Mouse (Mus musculus) Muller cell, postnatal 12 days (primary cell): ENCODE results near the gene Fv1.
A peak's percentile ranks its signal among the peaks of the same experiment; 100 is the strongest.
"Not testable (repeated sequence)": the region's sequence is repeated elsewhere in the genome, so short reads cannot be mapped to it uniquely, and the experiment has no call there.

Source experiments
- DNase-seq: peaks from one replicate; pipeline ENCODE4 v3.0.0-alpha.2; 2015; ENCODE audit errors: inconsistent ontology term

The Fv1 gene

DNA sequence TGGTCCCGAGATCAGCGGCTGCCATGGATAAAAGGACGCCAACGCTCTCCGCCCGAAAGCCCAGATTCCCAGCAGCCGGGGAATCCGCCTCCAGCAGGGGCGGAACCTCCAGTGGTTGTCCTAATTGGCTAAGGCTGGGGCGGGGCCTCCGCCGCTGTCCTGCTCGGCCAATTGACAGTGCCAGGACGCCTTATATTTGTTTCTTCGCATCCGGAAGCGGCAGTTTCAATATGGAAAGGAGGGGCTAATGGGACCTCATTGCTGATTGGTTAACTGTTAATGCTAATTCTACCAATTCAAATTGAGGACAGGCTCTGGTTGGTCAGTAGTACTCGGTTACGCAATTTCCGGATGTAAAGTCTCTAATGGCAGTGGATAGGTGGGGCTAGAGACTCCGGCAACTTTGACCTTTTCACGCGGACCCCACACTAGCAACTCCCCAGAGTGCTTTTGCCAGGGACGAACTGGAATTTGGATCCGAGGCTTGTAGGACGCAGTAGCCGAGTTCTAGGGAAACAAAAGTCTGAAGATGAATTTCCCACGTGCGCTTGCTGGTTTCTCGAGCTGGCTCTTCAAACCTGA is at the start of gene Fv1, which contains the start of gene Miip:
Gene Fv1 (plus strand): TSS at position 530 of the 582 bp plus-strand sequence.
Gene Miip (minus strand): TSS at position 367 of the 582 bp plus-strand sequence.
- peak; percentile 99 for DNase-seq

GRCm38 (mm10) chr4:147819659-147820058 is 49.1 kb upstream of the Fv1 start:
- not testable (repeated sequence) for DNase-seq

GRCm38 (mm10) chr4:147821414-147821813 is 47.4 kb upstream of the Fv1 start:
- not testable (repeated sequence) for DNase-seq

- no peak for DNase-seq
Measured at GRCm38 (mm10) chr4:147824389-147824788, 44.4 kb upstream of the Fv1 start.

- DNase-seq: not testable (repeated sequence)
Measured at GRCm38 (mm10) chr4:147839282-147839681, 29.5 kb upstream of the Fv1 start.

DNA sequence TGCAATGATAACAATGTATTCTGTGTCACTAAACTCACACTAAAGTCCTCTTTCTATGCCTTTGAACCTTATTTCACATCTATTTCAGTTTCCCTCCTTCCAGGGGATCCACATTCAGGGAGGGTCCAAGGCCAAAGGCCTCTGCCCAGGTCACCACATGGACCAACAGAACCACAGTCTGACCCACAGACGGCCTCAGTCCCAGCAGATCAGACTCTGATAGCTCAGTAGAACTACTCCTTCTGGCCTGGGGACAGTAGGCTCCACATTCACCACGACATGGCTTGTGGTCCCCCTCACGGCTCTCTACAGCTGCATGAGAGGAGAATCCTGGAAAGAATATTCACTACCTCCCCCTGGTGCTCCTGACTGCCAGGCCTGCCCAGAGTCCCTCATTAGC is 25.9 kb upstream of the Fv1 start:
- DNase-seq: no peak

DNA sequence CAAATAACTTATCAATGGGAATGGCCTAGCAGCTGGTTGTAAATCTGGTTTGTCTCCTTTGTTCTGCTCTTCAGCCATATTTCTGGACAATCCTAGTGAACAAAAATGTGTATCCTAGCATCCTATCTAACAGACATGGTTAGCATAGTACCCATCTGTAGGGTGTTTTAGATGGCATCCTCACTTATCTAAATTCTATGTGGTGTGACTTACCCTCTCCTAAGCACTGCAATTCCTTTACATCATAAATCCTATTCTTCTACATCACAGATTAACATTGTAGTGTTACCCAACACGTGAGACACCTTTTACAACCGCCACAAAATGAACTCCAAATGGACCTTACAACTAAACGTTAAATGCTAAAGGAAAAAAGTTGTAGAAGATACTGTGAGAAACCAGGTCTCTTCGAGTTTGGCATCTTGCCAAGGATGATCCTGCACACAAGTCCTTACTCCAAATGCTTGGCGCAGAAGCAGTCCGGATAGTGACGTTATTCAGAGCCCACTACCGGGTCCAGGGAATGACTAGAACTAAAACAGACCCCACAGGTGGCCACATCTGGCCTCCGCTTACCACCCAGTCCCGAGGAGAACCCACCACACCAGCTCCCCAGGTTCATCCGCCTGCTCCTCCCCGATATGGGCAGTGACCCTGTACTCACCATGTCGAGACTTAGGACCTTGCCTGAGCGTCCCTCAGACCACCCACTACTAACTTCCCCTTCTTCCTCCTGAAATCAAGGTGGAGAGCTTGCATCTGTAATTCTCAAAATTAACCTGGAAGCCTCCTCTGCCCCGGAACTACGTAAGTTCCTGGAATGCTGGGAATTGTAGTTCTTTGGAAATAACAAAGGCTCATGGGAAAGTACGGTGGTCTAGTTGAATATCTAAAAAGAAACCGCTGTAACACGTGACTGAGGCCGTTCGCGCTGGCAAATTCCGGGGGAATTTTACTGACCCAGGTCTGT is 20.9 kb upstream of the Fv1 start, which contains the start of gene Zfp933:
Gene Zfp933 (minus strand): TSS at position 753 of the 970 bp plus-strand sequence.
- DNase-seq: peak; percentile 79

DNA sequence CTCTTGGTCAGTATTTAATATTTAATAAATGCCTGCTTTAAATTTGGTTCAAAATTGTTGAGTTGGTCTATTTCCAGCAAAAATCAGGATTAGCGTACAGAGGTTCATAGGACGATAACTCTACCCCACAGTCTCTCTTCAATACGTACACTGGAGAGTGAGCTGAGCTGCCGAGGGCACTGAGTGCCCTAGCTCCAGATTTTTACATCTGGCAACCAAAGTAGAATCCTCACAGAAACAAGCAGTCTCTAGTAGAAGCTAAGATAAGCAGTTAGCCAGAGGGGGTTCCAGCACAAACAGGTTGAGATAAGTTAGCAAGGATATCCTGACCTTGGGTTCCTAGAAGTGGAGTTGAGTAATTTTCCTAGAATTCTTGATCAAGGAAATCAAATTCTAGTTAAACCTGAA is 20.2 kb upstream of the Fv1 start:
- DNase-seq: no peak

DNA sequence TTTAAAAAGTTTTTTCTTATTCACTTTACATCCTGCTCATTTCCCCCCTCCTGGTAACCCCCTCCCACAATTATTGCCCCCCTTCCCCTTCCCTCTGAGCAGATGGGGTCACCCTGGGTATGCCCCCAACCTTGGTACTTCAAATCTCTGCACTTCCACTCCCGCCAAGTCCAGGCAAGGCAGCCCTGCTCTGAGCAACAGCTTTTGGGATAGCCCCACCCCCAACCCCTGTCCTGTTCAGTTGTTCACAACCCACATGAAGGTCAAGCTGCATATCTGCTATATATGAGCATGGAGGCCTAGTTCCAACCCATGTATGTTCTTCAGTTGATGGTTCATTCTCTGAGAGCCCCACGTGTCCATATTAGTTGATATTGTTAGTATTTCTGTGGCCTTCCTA is 18.0 kb upstream of the Fv1 start:
- no peak for DNase-seq

DNA sequence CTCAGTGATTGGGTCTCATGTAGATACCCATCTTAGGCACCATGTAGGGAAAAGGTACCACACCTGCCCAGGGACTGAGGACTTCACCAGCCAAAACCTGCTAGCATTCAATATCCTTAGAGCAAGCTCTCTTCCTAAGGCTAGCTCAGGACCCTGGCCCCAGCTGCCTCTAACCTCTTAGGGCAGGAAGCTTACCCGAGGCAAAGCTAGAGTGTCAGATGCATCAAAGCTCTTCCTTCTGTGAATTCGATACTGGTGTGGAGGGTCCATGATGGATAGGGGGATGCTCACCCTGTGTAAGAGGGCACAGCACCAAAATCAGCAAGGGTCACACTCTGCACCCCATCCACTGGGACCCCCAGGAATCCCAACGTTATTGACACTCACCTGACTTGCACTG is 6.7 kb upstream of the Fv1 start:
- no peak for DNase-seq

- DNase-seq: no peak
Measured at GRCm38 (mm10) chr4:147865651-147866050, 3.1 kb upstream of the Fv1 start.

- DNase-seq: no peak
Measured at GRCm38 (mm10) chr4:147866056-147866455, 2.7 kb upstream of the Fv1 start.

GRCm38 (mm10) chr4:147866793-147867192 is 2.0 kb upstream of the Fv1 start:
- DNase-seq: peak; percentile 21

GRCm38 (mm10) chr4:147867563-147868449 is 973 bp upstream of the Fv1 start:
- DNase-seq: no peak

- no peak for DNase-seq
Measured at GRCm38 (mm10) chr4:147869238-147869637, 459 bp downstream of the Fv1 start.

- DNase-seq: no peak
Measured at GRCm38 (mm10) chr4:147875852-147876575, 7.2 kb downstream of the Fv1 start.

GRCm38 (mm10) chr4:147878537-147878936 is 9.8 kb downstream of the Fv1 start:
- no peak for DNase-seq

DNA sequence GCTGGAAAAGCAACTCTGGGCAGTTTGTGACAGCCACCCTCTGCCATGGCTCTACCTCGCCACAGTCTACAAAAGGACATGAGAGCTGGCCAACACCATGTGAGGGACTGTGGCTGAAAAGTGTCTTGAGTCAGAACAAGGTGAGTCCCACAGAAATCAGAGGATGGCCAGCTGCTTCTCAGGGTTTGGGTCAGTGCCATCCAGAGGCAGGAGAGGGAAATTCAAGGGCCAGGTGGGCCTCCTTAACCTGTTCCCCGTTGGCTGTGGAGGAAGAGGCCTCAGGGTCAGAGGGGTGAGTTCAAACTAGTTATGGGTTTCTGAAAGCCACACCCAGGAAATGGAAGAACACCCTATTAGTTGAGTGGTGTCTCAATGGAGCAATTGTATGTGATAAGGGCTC is 10.7 kb downstream of the Fv1 start:
- DNase-seq: no peak

DNA sequence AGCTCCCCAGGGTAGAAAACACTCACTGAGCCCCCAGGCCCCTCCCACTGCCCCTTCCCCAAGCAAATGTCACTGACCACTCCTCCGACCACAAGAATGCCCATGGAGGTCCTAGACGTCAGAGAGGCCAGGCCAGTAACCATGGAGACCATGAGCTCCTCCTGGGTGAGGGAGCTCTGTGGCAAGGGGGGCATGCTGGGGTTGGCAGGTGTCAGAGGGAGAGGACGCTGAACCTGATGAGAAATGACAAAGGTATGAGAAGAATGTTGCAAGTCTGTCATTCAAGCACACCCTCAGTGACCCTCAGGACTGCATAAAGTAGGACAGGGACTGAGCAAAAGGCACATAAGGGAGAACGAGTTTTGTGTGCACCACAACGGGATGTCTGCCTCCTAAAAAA is 11.1 kb downstream of the Fv1 start:
- DNase-seq: peak; percentile 90

DNA sequence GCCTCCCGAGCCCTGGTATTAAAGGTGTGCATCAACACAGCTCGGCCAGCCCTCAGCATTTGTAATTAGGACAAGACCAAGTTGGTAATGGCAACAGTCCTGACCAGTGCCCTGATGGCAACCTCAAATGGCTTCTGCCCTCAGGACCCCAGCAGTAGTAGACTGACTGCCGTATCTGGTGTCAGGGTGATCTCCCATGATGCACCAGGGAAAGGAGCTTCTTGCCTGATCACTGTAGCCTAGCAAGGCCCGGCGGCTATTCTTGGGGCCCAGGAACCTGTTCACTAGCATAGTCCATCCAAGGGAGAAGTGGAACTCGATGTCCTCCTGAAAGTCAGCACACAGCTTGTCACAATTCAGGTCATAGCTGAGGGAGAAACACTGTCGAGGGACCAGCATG is 13.0 kb downstream of the Fv1 start:
- DNase-seq: no peak

- no peak for DNase-seq
Measured at GRCm38 (mm10) chr4:147883041-147883440, 14.3 kb downstream of the Fv1 start.
